Mouse (Mus musculus) hindbrain, embryonic 14.5 days (tissue): ENCODE measurements around the gene Tmem210. TPM values are rescaled to one million over a fixed set of nuclear protein-coding genes. Genes with fewer than 3 reads are reported as not detected.

Experiments
- ATAC-seq: fragments of 200-750 bp; cut with Nextera tagmentation; 2 replicates; pipeline ENCODE4 v1.8.0; 2017; ENCODE audit warnings: moderate number of reproducible peaks, mild to moderate bottlenecking, moderate TSS enrichment, moderate library complexity; ENCODE audit not compliant: low FRiP score
- DNase-seq: peaks from one replicate; pipeline ENCODE4 v3.0.0-alpha.2; 2015; ENCODE audit warnings: low spot score
- H3K27ac ChIP-seq: fragments of 300-500 bp; sonication (generic); 2 replicates; pipeline ENCODE4 v1.5.1; 2014; ENCODE audit warnings: mild to moderate bottlenecking, moderate library complexity
- H3K27me3 ChIP-seq: fragments of 300-500 bp; sonication (generic); 2 replicates; pipeline ENCODE4 v1.6.1; 2014; ENCODE audit warnings: mild to moderate bottlenecking, low read length, mixed read lengths; ENCODE audit not compliant: control insufficient read depth, insufficient read depth
- H3K36me3 ChIP-seq: fragments of 300-500 bp; sonication (generic); replicated peaks from 2 replicates; pipeline ENCODE4 v1.6.1; 2014; ENCODE audit not compliant: control insufficient read depth, insufficient read depth
- H3K4me1 ChIP-seq: fragments of 300-500 bp; sonication (generic); replicated peaks from 2 replicates; pipeline ENCODE4 v1.6.1; 2014; ENCODE audit warnings: antibody characterized with exemption, low read length, mixed read lengths; ENCODE audit not compliant: control insufficient read depth, insufficient read depth
- H3K4me2 ChIP-seq: fragments of 300-500 bp; sonication (generic); replicated peaks from 2 replicates; pipeline ENCODE4 v1.6.1; 2014; ENCODE audit warnings: mild to moderate bottlenecking, moderate library complexity
- H3K4me3 ChIP-seq: fragments of 300-500 bp; sonication (generic); replicated peaks from 2 replicates; pipeline ENCODE4 v1.5.1; 2014; ENCODE audit warnings: mild to moderate bottlenecking, low read length
- H3K9ac ChIP-seq: fragments of 300-500 bp; sonication (generic); 2 replicates; pipeline ENCODE4 v1.6.1; 2014
- H3K9me3 ChIP-seq: fragments of 300-500 bp; sonication (generic); 2 replicates; pipeline ENCODE4 v1.6.1; 2016; ENCODE audit warnings: low read length; ENCODE audit not compliant: control insufficient read depth
- WGBS: fragments of 180-500 bp; shearing (Covaris S2); extraction: QIAGEN DNeasy Blood & Tissue Kit; methylation state at CpG from one replicate; pipeline ENCODE4 v1.1.7; 2014; 5-methylcytosine and 5-hydroxymethylcytosine counted together
- polyA plus RNA-seq: library from polyadenylated mRNA; unstranded; fragments of >200 nt; fragmentation: Nextera tagmentation; extraction: Ambion mirVana; gene quantifications from 2 replicates; pipeline ENCODE4 v1.2.1, GENCODE M21; 2014

Gene Tmem210
- not detected in 2 replicates for polyA plus RNA-seq

DNA sequence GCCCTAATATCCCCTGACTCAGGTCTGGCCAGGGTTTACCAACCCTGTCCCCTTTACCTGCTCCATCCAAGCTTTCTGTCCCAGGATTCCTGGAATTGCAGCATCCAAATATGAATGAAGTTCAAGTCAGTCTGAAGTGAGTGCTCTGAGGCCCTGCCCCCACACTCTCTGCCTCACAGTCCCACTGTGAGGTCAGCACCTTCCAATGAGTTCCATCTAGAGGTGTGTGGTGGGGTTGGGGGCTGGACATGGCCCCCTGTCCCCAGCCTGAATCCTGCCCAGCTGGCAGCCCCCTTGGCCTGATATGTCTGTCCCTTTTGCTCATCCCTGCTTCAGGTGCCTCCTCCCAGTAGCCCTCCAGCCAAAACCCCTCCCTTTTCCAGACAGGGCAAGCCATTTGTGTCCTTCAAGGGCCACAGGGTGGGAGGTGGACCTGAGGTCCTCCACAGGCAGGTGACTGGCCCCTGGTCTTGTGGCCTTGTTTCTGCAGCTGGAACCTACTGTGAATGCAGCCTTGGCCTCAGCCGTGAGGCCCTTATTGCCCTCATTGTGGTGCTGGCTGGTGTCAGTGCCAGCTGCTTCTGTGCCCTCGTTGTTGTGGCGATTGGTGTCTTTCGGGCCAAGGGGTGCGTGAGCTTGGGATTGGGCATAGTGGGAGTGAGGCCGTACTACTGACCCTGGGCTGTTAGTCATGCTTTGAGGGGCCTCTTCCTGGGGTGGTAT lies at the start of gene Tmem210:
Gene Tmem210, plus strand, starts transcription at position 219 of the 723 bp plus-strand sequence.
- DNase-seq, result no peak
- H3K27me3 ChIP-seq, result peaks cover 53% of the 10 kb centered on the region
- no peaks in the 10 kb centered on the region for H3K9me3 ChIP-seq
- WGBS, result 80% methylated on average over 6 of the region's 6 CpGs
- H3K36me3 ChIP-seq, result peaks cover 36% of the 10 kb centered on the region
- no peak within 1 kb of the TSS for H3K4me3 ChIP-seq
- no peak within 1 kb of the TSS for H3K9ac ChIP-seq
- no peak within 1 kb of the TSS for H3K27ac ChIP-seq
- peaks cover 21% of the 10 kb centered on the region for H3K4me1 ChIP-seq
- ATAC-seq, result no peak
- no peak within 1 kb of the TSS for H3K4me2 ChIP-seq

DNA sequence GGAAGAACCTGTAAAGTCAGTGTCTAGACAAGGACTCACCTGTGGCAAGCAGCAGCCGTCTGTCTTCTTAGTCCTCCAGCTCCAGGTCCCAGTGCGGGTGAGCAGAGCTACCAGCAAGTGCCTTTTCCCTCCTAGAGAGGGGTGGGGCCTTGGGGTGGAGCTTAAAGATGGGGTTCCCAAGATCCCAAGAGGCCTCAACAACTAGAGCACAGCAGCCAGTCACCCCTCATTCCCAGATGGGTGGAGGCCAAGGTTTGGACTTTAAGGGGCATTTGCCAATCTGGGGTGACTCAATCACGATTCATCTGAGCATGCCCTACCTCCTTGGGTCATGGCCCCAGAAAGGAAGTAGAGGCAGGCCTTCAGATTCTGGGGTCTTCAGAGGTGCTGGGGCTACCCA lies 48.2 kb upstream of the Tmem210 start:
- ATAC-seq (no peak), DNase-seq (no peak)
- Histone ChIP-seq H3K36me3 (peaks cover 9% of the 10 kb centered on the region), H3K4me1 (peaks cover 22% of the 10 kb centered on the region), H3K27ac (no peak overlapping the region), H3K27me3 (peaks cover 6% of the 10 kb centered on the region; the same call in 1 of the 2 replicates), H3K4me3 (no peak overlapping the region), H3K9ac (no peak overlapping the region), H3K9me3 (no peaks in the 10 kb centered on the region), H3K4me2 (no peak overlapping the region)
- WGBS, result 87% methylated on average over 3 of the region's 3 CpGs

DNA sequence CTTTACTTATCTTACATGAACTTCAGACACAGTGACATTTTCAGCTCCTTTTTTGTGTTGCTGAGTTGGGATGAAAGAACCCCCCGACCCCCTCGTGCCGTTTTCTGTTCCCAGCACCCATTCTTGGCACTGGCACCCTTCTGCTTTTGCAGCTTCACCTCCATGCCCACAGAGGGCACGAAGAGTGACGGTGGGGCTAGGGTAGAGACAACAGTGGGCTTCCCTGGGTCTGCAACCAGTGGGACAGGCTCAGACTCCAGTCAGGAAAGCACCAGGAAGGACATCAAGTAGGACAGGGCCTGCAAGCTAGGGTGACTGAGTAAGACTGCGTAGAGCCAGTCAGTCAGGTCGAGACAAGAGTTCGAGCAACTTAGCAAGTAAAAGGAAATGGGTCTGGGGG lies 47.6 kb upstream of the Tmem210 start:
- 48% methylated on average over 8 of the region's 8 CpGs for WGBS
- peak overlapping the region; percentile 60 for H3K27ac ChIP-seq
- no peaks in the 10 kb centered on the region for H3K9me3 ChIP-seq
- peaks cover 6% of the 10 kb centered on the region; the same call in 1 of the 2 replicates for H3K27me3 ChIP-seq
- peaks cover 15% of the 10 kb centered on the region for H3K36me3 ChIP-seq
- H3K4me1 ChIP-seq, result peaks cover 22% of the 10 kb centered on the region
- H3K9ac ChIP-seq, result peak overlapping the region; percentile 87; the same call in 1 of the 2 replicates
- DNase-seq (no peak), ATAC-seq (no peak)
- peak overlapping the region; percentile 86 for H3K4me2 ChIP-seq
- H3K4me3 ChIP-seq, result peak overlapping the region; percentile 72

DNA sequence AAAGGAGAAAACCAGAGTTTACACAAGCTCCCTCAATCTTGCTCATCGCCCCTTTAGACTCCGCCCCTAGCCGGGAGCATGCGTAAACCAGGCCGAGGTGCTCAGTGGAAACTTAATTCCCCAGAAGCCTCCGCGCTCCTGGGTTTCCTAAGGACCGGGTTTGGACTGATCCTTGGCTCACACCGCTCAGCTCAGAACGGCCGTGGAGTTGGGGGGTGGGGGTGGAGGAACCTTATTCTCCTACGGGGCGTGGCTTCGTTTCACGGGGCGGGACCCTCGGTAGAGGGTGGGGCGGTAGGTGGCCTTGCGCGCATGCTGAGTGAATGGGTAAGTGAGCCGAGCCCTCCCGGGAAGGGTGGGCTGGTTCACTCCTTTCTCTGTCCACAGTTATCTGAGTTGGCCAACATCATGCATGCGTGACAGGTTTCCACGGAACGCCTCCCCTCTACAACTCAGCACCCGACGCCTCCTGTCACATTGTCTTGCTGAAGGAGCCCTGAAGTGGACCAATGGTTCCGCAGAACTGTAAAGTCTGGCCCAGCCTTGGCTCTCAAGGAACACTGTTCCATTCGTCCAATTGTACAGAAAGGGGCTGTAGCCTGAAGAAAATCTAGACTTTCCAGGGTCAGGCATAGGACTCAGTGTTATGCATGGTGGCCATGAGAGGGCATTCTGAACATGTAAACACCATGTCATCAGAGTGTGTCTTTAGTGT lies 47.1 kb upstream of the Tmem210 start:
- under 1% methylated on average over 29 of the region's 29 CpGs for WGBS
- Histone ChIP-seq H3K9ac (peak overlapping the region; percentile 87; the same call in 1 of the 2 replicates), H3K36me3 (peaks cover 20% of the 10 kb centered on the region), H3K4me2 (peak overlapping the region; percentile 86), H3K4me3 (peak overlapping the region; percentile 72), H3K4me1 (peaks cover 22% of the 10 kb centered on the region), H3K27me3 (peaks cover 6% of the 10 kb centered on the region; the same call in 1 of the 2 replicates), H3K9me3 (no peaks in the 10 kb centered on the region), H3K27ac (peak overlapping the region; percentile 60)
- peak; percentile 75 for ATAC-seq
- peak; percentile 76 for DNase-seq

DNA sequence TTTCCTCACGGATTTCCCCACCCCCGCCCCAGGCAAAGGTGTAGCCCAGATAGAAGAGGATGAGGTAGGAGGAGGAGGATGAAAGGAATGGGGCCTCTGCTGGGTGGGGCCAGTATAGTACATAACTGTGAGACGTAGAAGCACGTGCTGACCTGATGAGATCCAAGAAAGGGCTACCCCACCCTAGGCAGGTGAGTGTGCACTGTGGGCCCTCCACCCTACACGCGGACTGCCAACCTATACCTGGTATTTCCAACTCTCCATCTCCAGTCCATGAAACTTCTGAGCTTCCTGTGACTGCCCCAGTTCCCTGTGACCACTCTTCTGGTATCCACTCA lies 46.5 kb upstream of the Tmem210 start:
- Histone ChIP-seq H3K9ac (peak overlapping the region; percentile 87), H3K27me3 (peaks cover 6% of the 10 kb centered on the region; the same call in 1 of the 2 replicates), H3K36me3 (peaks cover 24% of the 10 kb centered on the region), H3K9me3 (no peaks in the 10 kb centered on the region), H3K4me2 (peak overlapping the region; percentile 86), H3K4me1 (peaks cover 22% of the 10 kb centered on the region), H3K4me3 (peak overlapping the region; percentile 72), H3K27ac (peak overlapping the region; percentile 60; the same call in 1 of the 2 replicates)
- DNase-seq (no peak), ATAC-seq (peak; percentile 5; the same call in 1 of the 2 replicates)
- WGBS, result 17% methylated on average over 6 of the region's 6 CpGs

DNA sequence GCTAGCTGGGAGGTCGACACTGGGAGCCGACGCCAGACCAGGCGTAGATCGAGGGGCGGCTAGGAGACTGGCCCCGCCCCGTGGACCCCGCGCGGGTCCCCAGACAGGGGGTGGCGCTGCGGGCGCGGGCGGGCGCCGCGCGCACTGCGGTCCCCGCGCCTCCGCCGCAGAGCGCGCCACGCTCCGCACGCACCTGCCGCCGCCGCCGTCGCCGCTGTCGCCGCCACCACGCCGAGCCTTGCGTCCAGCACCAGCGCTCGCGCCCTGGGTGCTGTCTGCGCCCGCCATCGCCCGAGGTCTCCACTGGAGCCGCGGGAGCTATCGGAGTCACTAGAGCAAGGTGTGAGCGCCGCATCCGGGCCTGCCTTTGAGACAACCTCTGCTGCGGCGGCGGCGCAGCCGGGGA lies 45.8 kb upstream of the Tmem210 start, which contains the start of the genes Rnf208 and Cysrt1:
Gene Rnf208, plus strand, starts transcription at position 155 of the 406 bp plus-strand sequence.
Gene Cysrt1, minus strand, starts transcription at position 352 of the 406 bp plus-strand sequence.
- ATAC-seq (peak; percentile 67), DNase-seq (peak; percentile 60)
- H3K4me2 ChIP-seq, result peak within 1 kb of the TSS; percentile 86
- peak within 1 kb of the TSS; percentile 87 for H3K9ac ChIP-seq
- H3K27ac ChIP-seq, result peak within 1 kb of the TSS; percentile 60
- peaks cover 30% of the 10 kb centered on the region for H3K36me3 ChIP-seq
- WGBS, result under 1% methylated on average over 33 of the region's 59 CpGs
- peaks cover 22% of the 10 kb centered on the region for H3K4me1 ChIP-seq
- H3K9me3 ChIP-seq, result no peaks in the 10 kb centered on the region
- peak within 1 kb of the TSS; percentile 72 for H3K4me3 ChIP-seq
- peaks cover 6% of the 10 kb centered on the region; the same call in 1 of the 2 replicates for H3K27me3 ChIP-seq

DNA sequence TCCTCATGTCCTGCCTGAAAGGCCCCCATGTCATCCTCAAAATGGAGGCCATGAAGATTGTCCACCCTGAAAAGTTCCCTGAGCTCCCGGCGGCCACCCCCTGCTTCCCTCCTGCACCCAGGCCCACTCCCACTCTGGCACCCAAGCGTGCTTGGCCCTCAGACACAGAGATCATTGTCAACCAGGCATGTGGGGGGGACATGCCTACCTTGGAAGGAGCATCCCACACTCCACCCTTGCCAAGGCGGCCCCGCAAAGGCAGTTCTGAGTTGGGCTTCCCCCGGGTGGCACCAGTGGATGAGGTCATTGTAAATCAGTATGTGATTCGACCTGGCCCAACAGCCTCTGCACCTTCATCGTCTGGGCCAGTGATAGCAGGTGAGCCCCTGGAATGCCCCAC lies 44.6 kb upstream of the Tmem210 start:
- H3K4me2 ChIP-seq, result peak overlapping the region; percentile 86
- H3K9ac ChIP-seq, result peak overlapping the region; percentile 87; the same call in 1 of the 2 replicates
- no peaks in the 10 kb centered on the region for H3K9me3 ChIP-seq
- WGBS, result 79% methylated on average over 8 of the region's 8 CpGs
- peaks cover 22% of the 10 kb centered on the region for H3K4me1 ChIP-seq
- DNase-seq (no peak), ATAC-seq (no peak)
- H3K27me3 ChIP-seq, result no peaks in the 10 kb centered on the region
- H3K4me3 ChIP-seq, result peak overlapping the region; percentile 72; the same call in 1 of the 2 replicates
- H3K36me3 ChIP-seq, result peaks cover 41% of the 10 kb centered on the region
- H3K27ac ChIP-seq, result no peak overlapping the region

DNA sequence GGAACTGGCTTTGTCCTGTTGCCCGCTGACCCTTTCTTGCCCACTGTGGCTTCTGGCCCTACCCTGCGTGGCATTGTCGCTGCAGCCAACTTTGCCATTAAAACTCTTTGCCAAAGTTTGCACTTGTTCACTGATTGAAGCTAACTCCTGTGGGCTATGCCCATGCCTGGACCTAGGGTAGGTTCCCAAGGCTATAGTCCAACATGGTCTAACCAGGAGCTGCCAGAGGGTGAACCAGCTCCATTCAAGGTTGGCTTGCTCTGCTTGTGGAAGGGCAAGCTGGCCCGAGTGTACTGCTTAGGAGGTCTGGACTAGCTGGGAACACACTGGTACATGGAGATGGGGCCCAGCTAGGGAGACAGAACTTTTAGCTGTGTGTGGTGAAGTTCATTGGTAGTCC lies 43.8 kb upstream of the Tmem210 start:
- Histone ChIP-seq H3K27me3 (no peaks in the 10 kb centered on the region), H3K4me2 (no peak overlapping the region), H3K4me1 (peaks cover 22% of the 10 kb centered on the region), H3K9ac (no peak overlapping the region), H3K27ac (no peak overlapping the region), H3K36me3 (peaks cover 49% of the 10 kb centered on the region), H3K4me3 (no peak overlapping the region), H3K9me3 (no peaks in the 10 kb centered on the region)
- DNase-seq, result no peak
- 91% methylated on average over 4 of the region's 4 CpGs for WGBS
- ATAC-seq, result no peak
